Mouse (Mus musculus): ENCODE data around the gene Epha7. TPM values are rescaled to one million over a fixed set of nuclear protein-coding genes. Genes with fewer than 3 reads are reported as not detected.

Gene Epha7
- total RNA-seq, 2 experiments from 2014 or later: 186 to 223 TPM

DNA sequence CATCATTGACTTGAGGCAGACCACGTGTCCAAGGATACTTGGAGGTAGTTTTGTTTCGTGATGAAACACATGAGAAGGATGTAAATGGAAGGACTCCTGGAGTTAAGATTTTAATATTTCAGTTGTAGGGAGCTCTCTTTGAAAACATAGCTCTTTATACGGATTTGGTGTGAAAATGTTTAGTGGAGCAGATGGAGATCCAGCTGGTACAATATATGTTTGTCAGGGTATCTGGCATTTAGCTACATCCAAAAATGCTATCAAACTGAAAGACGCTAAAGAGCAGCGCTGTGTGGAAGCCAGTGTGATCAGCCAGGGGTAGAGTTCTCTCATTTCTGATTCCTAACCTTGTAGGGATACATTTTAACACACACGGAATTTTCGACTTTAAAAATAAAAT is 82.5 kb downstream of the Epha7 start:
- no peak for DNase-seq (ENCODE audit: extremely low spot score in 1 of 2, low spot score in 1 of 2)

DNA sequence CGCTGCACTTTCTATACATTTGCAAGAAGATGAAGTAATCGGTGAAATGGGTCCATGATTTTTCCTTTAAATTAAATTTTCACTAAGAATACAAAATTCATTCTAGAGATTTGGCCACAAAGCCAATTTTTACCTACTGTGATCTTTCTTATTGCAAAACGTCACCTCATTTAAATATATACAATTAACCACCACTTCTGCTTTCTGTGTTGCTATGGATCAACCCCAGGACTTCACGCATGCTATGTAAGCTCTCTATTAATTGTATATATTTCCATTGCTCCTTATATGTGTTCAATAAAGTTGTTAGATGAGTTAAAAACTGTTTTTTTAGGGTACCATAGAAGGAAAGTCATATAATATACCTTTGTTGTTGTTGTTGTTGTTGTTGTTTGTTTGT is 86.4 kb downstream of the Epha7 start:
- DNase-seq (ENCODE audit: extremely low spot score in 1 of 2, low spot score in 1 of 2): no peak

DNA sequence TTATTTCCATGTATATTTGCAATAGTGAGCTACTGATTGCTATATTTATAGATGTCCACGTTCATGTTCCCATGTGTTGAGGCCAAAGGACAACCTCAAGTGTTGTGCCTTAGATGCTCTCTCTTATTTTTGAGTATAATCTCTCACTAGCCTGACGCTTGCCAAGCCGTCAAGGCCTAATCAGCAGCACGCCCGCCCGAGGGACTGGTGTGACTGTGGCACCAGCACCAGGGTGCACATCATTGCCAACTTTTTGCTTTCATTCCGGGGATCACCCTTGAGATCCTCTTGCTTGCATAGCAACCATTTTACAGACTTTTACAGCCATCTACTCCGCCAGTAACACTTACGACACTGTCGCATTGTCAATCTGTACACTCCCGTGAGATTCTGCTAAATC is 86.9 kb downstream of the Epha7 start:
- DNase-seq (ENCODE audit: extremely low spot score in 1 of 2, low spot score in 1 of 2): no peak

DNA sequence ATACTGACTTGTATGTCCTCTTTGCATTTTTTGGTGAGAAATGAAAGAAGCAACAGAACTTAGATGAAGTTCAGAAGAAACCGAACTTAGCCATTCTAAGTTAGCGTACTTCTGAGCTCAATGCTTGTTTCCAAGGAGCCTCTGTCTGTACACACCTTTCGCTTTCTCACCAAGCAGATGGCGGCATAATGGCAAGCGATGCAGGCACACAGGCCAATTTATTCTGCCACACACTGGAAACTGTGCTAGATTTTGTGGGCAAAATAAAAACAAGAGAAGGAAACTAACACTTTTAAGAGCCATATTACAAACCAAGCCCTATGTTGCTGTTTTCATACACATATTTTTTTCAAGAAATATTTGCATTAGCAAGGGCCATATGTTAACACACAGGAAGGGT is 88.6 kb downstream of the Epha7 start:
- DNase-seq (ENCODE audit: extremely low spot score in 1 of 2, low spot score in 1 of 2): no peak

DNA sequence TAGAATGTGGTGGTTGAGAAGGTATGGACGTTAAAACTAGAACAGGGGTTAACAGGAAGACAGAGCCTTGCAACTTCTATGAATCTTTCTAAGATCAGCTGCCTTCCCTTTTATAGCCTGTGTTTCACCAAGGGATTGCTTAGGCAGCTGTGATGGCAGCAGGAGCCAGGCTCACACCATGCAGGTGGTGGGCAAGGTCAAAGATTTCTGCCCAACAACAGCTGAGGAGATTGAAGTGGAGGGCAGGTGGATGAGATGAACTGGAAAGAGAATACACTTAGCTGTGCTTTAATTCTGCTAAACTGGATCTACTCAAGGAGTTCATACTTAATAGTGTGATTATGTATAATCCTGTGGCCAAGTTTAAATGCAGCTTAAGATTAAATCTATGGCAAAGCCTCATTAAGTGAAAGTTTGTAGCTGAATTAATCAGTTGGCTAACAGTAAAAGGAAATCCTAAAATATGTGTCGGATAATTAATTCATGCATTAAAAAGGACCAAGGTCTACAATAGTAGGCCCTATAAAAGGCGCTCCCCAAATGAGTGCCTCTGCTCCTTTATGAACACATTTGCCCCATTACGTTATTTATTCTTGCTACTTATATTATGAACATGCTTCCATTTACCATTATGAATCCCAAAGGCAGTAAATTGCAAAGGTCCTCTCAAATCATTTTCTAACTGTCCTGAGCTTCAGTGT is 89.2 kb downstream of the Epha7 start:
- no peak for DNase-seq (ENCODE audit: extremely low spot score in 1 of 2, low spot score in 1 of 2)

DNA sequence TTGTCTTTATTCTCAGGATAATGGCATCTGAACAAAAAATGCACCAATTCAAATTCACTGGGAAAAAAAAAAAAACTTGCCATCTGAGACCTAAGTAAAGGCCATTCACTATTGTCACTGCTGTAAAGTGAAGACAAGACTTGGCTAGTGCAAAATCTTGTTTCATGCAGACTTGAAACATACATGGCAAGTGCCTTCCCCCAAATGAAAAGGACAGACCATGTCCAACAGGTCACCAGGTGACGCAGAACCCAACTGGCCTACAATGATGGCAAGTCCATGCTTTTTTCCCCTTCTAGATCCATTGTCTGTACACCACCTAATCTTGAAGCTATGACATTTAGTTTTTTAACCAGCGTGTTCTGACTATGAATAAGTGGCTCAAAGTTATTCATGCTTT is 94.1 kb downstream of the Epha7 start:
- DNase-seq (ENCODE audit: extremely low spot score in 1 of 2, low spot score in 1 of 2): no peak

DNA sequence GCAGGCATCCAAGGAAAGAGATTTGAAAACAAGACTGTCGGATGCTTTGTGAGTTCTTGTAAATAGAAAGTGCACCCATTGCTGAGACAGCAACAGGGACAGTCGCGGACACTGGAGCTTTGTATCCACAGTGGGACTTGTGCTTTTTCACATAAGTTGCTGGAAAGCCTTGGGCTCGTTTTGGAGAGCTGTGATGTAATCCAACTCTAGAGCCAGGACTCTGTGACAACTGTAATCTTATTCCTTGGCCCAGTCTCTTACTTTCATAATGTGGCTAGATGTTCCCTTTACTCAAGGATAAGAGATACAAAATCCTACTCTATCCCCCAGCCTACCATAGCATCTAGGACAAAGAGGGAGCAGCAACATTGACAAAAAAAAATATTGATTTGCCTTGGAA is 97.2 kb downstream of the Epha7 start:
- no peak for DNase-seq (ENCODE audit: extremely low spot score in 1 of 2, low spot score in 1 of 2)

DNA sequence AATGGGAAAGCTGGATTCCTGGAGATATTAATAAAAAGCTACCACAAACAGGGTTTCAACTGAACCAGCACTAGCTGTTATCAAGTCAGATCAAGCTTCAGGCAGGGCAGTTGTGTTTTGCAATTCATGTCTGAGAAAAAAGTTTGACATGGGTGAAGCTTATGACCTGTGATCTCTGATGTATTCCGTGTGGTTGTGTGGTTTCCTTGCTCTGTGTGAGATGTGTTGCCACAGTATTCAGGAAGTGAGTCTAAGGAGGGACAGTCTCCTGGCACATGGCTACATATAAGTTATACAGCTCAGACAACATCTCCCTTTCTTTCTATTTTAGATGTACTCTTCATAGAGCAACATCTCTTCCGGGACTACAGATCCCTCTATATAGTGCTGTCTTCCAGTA is 99.1 kb downstream of the Epha7 start:
- no peak for DNase-seq (ENCODE audit: extremely low spot score in 1 of 2, low spot score in 1 of 2)

DNA sequence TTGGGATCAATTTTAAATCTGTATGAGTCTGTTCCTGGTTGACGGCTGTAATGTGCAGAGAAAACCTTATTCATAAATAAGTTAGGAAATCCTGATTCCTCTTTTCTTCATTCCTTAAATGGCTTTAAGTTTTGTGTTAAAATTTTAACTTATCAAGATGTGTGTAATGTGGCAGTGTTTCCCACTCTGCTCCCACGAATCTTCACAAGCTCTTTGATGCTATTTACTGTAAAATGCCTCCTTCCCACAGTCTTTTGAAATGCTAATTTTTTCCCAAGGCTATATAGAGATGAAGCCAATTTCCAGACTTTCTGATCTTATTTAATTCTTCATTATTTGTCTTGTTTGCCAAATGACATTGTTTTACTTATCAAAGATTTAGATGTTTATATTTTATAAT is 100.7 kb downstream of the Epha7 start:
- DNase-seq (ENCODE audit: extremely low spot score in 1 of 2, low spot score in 1 of 2): no peak

DNA sequence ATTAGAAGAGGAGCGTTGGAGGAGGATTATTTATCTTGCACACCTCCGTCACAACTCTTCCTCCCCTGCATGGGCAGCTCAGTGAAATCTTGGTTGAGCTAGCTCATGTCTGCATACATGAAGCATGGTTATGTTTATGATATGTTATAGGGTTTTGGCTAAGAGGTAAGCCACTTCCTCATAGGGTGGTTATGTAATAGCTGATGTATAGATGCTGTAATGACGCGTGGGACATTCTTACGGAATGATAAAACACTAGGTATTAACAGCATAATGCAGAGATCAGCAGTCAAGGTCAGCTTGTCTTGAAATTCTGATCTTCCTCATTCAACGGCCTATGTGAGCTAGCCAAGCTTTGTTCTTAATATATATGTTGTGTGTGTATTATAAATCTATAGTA is 107.7 kb downstream of the Epha7 start:
- DNase-seq (ENCODE audit: extremely low spot score in 1 of 2, low spot score in 1 of 2): no peak

DNA sequence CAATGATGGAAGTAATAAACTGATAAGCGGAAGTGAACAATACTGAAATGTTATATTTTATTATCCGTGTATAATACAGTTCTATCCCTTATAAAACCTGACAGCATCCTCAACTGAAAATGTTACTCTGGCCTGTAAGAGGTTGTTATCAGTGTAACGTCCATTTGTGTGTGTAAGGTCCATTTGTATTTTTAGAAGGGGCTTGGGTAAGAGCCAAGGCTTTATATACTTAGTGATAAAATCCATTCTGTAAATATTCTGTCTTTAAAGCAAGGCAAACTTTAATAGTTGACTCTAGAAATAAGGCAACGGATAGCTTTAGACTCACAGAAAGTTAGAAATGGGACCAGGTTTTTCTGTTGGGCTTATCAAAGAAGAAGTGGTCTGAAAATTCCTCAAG is 113.1 kb downstream of the Epha7 start:
- DNase-seq (ENCODE audit: extremely low spot score in 1 of 2, low spot score in 1 of 2): no peak

DNA sequence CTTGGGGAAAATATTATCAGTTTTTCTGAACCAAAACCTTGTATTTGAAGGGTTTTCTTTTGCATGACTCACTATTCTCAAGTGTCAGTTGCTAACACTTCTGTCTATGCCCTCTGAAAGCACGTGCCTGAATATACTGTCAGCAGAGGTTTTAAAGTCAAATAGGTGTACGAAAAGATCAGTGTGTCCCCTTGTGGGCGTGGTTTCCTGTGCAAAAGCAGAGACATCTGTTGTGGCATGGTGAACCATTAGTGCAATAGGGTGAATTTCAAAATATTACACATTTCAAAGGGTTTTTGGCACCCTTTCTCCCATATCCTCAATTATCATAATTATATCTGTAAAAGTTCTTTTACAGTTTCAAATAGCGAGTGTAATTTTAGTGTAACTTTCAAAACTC is 120.5 kb downstream of the Epha7 start:
- no peak for DNase-seq (ENCODE audit: extremely low spot score in 1 of 2, low spot score in 1 of 2)

DNA sequence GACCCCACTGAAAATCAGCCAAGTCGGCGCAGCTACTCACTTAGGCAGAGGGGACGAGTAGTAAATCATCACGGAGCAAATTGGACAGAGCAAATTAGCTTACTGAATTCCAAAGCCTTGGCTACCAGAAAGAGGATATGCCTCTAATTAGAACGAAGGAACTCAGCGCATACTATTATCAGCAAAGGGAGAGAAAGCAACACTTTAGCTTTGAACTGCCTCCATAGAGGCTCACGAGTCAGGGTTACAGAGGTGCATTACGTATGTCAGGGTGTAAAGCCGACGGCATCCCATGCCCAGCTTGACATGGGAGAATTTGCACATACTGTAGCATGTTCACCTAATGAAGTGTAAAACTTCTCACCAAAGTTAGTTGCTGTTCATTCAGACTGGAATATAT is 121.9 kb downstream of the Epha7 start:
- DNase-seq (ENCODE audit: extremely low spot score in 1 of 2, low spot score in 1 of 2): no peak

DNA sequence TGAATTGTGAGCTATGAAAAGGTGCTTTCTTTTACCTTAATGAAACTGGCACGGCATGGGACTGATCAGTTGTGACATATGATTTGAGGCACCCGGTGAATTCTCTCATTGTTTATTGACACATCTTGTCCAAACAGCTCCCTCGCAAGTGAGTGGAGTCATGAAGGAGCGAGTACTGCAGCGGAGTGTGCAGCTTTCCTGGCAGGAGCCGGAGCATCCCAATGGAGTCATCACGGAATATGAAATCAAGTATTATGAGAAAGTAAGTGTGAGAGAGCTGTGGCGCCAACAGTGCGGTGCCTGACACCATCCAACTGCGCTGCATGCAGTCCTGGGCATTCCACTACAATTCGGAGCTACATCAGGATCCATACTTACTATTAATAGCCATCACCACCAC is 122.6 kb downstream of the Epha7 start:
- DNase-seq (ENCODE audit: extremely low spot score in 1 of 2, low spot score in 1 of 2): peak in 1 of 2 experiments; percentile 20

DNA sequence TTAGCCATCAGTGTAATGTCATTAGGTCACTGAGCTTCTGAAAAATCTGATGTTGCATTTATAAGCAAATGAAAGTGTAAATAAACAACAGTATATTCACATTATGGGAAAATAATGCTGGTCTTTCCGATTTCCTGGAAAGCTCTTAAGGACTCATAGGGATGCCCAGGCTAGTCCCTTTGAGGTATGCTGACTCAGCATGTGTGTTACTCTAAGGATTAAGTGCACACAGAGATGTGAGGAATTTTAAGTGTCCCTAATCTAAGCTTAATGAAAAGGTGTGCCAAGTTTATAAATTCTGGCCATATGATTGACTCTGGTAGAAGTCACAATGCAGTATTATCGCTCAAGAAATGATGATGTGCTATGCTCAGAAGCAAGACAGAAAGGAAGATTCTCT is 127.8 kb downstream of the Epha7 start:
- DNase-seq (ENCODE audit: extremely low spot score in 1 of 2, low spot score in 1 of 2): no peak

DNA sequence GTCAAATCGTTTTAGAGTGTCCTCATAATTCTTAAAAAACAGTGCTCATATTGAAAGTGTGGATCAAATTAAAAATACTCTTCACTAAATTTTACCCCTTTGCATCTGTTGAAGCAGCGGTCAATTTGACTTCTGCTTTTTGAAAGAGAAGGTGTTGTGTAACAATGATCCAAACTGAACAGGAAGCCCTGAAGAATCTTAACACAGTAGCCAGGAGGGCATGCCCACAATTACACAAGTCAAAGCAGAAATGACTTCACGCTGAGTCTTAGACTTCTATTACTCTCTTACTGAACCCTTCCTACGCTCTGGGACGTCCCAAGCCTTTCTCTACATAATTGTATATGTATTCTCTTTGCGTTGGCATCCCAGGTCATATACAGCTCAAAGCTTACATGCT is 131.3 kb downstream of the Epha7 start:
- DNase-seq (ENCODE audit: extremely low spot score in 1 of 2, low spot score in 1 of 2): no peak

DNA sequence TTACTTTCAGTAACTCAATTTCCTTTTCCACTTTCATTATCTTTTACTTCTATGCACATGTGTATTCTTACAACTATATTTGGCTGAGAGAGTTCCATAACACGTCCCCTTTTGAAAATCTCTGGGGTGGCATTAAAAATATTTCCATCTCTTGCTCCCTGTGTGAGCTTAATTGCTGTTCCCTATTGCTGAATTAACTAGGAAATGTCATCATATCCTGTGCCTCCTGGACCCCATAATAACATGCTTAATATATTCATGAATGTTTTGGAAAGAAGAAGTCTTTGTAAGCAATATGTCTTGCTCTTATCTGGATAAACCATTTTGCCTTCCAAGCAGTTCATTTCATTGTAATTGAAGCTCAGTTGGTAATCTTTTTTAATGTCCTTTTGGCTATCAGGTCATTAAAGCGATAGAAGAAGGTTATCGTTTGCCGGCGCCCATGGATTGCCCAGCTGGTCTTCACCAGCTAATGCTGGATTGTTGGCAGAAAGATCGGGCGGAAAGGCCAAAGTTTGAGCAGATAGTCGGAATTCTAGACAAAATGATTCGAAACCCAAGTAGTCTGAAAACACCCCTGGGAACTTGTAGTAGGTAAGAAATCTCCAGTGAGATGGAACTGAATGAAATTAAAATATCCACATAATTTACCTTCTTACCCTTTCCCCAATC is 148.1 kb downstream of the Epha7 start:
- no peak for DNase-seq (ENCODE audit: extremely low spot score in 1 of 2, low spot score in 1 of 2)

DNA sequence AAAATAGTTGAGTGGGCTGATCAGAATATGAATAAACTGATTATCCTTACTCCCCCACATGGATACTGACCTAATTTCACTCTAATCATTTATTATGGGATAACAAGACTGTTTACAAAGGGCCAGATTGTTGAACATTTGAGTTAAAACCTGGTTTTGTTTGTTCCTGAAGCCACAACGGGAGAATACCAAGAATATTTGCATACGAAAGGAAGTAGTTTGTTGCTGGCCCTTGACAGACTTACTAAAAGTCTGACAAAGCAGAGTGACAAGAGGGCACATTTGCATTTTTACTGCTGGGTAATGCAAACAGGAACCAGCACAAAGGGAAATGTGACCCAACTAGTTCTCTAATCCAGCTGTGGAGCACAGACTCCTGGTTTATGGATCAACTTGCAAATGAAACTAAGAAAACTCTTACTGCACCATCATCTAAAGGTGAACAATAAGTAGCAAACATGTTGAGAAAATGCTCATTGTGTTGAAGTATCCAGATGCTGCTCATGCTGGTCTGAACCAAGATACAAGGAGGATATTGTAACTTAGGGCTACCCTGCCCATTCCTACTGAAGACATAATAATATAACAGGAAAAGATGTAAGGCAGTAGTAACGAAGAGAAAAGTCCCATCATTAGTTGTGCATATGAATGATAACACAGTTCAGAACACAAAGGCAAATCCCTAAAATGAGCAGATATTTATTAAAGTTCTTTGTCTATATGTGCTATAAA is 154.8 kb downstream of the Epha7 start:
- no peak for DNase-seq (ENCODE audit: extremely low spot score in 1 of 2, low spot score in 1 of 2)

DNA sequence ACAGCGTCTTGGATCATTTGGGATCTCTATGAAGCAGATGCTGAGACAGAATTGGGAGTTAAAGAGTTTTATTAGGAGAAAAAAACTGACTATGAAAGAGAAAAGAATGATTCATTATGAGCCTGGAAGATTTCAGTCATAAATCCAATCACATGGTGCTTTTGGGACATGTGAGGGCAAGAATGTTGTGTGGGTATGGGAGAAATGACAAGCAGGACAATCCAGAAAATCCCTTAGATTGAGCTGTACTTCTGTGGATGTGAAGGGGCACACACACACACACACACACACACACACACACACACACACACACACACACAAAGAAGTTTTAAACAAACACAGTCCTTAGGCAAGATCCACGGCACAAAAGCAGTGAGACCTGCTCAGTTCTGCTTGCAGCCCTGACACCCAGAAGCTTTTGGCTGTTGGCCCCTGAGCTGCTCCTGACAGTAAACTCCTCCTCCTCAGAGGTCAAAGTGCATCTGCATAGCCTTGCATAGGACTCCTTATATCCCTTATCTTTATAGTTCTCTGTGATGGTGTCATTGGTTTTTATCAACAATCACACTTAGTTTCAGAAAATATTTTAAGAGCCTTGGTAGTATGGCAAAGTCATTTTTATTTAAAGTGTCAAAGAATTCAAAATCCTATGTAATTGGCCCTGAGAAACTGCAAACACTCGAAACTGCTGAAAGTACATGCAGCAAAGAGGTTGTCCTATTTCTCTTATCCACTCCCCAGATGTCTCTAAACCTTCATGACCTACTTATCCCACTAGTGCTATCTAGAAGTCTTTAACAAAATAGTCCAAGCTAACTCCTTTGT is 185.7 kb downstream of the Epha7 start:
- no peak for DNase-seq (ENCODE audit: extremely low spot score in 1 of 2, low spot score in 1 of 2)

DNA sequence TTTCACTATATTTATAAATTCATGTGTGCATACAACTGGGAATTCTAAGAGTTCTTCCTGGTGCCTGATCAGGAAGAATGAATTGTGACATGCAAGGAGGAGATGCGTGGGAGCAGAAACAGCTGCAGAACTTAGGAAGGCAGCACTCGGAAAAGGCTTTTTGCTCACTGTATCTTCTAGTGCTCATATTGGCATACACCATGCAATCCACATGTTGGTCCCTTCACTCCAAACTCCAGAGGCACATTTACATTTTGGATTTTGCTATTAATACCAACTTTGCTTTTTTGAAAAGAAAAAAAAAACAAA is 186.3 kb downstream of the Epha7 start:
- DNase-seq (ENCODE audit: extremely low spot score in 1 of 2, low spot score in 1 of 2): no peak

DNA sequence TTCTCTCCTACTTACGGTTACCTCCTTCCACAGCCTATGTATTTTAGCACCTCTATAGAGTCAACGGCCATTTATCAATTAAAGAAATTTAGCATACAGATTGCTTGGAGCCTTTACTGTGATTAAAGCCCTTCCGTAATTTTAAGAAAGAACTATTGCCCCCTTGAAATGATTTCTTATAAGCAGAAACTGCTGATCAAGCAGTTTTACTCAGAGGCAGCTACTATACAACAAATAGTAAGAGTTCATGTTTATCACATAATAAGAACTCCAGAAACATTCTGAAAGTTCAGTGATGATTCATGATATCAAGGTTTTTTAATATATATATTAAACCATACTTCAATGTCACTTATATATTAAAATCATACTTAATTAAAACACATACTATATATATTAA is 197.4 kb downstream of the Epha7 start:
- DNase-seq (ENCODE audit: extremely low spot score in 1 of 2, low spot score in 1 of 2): no peak
